Mouse (Mus musculus) layer of hippocampus, adult 8-10 months (tissue): ENCODE measurements around the gene Nt5c3b. TPM values are rescaled to one million over a fixed set of nuclear protein-coding genes. Genes with fewer than 3 reads are reported as not detected.

Source experiments
- DNase-seq, 2 experiments: peaks; one replicate each; pipeline ENCODE4 v3.0.0; 2022; ENCODE audit warnings: low spot score in 2 of 2
- total RNA-seq, 4 experiments: library from RNA; stranded (reverse); gene quantifications; 2 replicates each; pipeline ENCODE4 v1.2.4; 2022

Nt5c3b gene
- total RNA-seq: 10 to 100 TPM; 46.8 to 59.5 (median 50.4) TPM

DNA sequence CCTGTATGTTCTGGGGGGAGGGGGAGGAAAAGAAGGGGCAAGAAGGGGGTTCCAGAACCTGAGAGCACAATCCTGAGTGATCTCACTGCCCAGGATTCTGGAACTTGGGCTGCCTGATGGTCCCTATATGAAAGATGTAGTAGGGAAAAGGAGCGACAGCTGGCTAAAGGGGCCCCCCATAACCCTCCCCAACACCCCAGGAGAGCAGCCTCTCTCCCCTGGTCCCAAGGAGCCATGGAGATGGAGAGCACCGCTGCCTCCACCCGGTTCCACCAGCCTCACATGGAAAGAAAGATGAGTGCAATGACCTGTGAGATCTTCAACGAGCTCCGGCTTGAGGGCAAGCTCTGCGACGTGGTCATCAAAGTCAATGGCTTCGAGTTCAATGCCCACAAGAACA is at the start of gene Nt5c3b, which contains the start of gene Klhl10:
Gene Nt5c3b (minus strand): TSS at position 12 of the 400 bp plus-strand sequence.
Gene Klhl10 (plus strand): TSS at position 121 of the 400 bp plus-strand sequence.
- DNase-seq: no peak

- no peak for DNase-seq
Measured at GRCm38 (mm10) chr11:100490951-100491350, 49.3 kb upstream of the Nt5c3b start.

- no peak for DNase-seq
Measured at GRCm38 (mm10) chr11:100485801-100486538, 44.4 kb upstream of the Nt5c3b start.

GRCm38 (mm10) chr11:100484461-100484860 is 42.9 kb upstream of the Nt5c3b start:
- DNase-seq: no peak

DNA sequence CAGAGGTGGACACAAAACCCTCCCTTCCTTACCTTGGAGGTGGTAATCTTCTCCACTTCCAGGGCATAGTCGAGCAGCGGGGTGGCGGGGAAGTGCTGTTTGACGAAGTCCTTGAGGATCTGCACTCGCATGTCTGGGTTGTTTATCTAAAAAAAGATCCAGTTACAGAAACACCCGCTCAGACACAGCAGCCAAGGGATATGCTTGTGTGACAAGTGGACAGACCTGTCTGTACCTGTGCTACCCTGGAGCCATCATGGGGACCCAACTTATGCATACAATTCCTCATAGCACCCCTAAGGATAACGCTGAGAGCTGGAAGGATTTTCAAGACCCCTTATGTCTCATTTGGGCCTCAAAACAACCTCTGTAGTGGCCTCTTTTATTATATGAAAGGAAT is 37.5 kb upstream of the Nt5c3b start:
- DNase-seq: no peak

GRCm38 (mm10) chr11:100476281-100476680 is 34.7 kb upstream of the Nt5c3b start:
- no peak for DNase-seq

DNA sequence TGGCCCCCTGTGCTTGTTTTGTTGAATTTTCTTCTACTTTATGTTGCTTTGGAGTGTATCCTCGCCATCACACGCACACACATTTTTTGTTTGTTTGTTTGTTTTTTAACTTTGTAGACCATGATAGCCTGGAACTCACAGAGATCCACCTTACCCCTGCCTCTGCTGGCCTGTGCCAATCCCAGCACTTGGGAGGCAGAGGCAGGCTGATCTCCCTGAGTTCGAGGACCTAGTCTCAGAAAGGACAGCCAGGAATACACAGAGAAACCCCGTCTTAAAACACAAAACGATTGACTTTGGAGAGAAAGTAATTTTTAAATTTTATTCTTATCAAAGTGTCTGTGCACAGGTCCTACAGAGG is 31.3 kb upstream of the Nt5c3b start:
- no peak for DNase-seq

GRCm38 (mm10) chr11:100472197-100472934 is 30.8 kb upstream of the Nt5c3b start, which contains the start of gene Klhl11:
Gene Klhl11 (minus strand): TSS chr11:100472741.
- DNase-seq: peak; percentile 83 to 91

DNA sequence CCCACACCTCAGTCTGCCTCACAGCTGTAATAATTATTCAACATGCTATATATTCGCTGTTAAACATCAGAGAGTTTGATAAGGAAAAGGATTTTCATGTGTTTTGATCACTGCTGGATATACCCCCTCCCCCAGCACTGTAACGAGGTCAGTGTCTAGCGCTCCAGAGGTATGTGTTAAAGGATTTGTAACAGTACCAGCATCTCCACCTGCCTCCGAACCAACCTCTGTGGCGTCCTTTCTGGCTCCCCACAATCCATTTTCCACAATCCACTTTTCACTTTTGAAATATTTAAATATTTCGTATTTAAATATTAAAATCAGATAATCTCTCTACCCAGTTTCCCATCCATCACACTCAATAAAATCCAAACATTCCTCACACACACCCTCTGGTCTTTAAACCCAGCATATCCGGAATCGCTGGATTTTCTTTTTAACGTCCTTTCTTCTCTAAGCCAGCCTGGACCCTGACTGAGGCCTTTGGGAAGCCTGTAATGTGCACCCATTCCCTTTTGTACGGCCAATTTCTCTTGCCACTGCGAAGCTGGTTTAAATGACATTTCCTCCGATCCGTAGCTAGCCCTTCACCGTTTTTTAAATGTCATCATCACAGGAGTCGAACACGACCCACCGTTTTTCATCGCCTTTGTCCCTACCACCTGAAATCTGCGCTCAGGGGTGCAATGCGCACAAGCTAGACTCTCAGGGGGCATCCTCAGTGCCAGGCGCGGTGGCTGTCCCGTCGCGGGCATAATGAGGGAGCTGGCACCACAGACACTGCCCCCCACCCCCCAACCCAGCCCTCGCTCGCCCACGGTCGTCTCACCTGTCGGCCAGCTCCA is 30.0 kb upstream of the Nt5c3b start:
- DNase-seq: no peak

DNA sequence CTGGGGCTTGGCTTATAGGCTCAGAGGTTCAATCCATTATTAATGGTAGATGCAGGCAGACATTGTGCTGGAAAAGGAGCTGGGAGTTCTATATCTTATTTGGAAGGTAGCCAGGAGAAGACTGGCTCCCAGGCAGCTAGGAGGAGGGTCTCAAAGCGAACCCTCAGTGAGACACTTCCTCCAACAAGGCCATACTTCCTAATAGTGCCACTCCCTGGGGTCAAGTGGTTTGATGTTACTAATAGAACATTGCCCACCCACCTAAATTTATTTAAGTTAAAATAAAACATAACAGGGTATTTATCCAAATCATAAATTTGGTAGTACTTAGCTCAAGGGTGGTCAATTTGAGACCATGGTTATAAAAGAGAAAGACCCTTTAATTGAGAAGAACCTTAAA is 24.2 kb upstream of the Nt5c3b start:
- no peak for DNase-seq

- DNase-seq: no peak
Measured at GRCm38 (mm10) chr11:100465229-100465792, 23.7 kb upstream of the Nt5c3b start.

DNA sequence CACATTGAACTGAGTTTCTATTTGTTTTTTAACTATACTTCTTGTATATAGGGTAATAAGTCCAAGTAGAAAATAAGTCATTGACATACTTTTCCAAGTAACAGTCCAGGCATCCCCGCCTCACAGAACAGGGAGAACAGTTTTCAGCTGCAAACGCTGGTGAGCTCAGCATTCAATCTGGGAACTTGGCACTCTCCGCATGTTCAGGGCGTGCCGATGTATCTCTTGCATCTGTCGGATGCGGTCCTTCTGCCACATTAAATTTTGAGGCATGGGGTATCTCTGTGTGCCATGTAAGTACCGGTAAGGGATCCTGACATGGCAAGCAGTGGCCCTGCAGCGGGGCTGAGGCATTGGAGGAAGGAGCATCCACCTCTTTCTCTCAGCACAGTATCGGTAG is 21.1 kb upstream of the Nt5c3b start:
- DNase-seq: peak; percentile 59 to 73

- no peak for DNase-seq
Measured at GRCm38 (mm10) chr11:100457711-100458110, 16.1 kb upstream of the Nt5c3b start.

DNA sequence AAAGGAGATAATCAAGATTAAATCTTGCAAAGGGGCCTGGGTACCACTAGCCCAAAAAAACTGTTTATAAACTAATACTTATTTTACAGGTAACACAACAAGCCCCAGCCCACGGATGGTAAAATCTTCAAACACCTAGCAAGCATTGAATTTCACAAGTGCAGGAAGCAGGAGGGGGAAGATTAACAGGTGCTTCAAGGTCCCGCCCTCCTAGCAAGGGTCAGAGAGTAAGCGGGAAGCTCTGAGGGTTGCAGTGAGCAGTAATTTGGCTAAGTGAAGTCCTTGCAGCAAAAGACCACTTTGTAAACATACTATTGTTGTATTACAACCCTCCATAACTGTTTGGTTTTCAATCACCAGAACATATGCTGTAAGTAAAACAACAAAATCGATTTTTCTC is 15.6 kb upstream of the Nt5c3b start:
- no peak for DNase-seq

DNA sequence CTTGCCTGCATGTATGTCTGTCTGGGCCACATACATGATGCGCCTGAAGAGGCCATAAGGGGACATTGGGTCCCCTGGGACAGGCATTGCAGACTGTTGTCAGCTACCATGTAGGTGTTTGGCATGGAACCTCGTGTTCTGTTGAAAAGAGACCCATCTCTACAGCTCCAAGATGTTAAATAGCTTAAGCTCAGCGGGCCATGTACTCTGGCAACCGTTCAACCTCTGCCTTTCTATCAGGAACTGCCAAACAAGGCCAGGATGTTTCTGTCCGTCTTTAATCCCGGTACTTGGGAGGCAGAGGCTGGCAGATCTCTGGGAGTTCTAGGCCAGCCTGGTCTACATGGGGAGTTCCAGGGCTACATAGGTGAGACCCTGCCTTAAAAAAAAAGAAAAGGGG is 1.0 kb upstream of the Nt5c3b start:
- DNase-seq: no peak

DNA sequence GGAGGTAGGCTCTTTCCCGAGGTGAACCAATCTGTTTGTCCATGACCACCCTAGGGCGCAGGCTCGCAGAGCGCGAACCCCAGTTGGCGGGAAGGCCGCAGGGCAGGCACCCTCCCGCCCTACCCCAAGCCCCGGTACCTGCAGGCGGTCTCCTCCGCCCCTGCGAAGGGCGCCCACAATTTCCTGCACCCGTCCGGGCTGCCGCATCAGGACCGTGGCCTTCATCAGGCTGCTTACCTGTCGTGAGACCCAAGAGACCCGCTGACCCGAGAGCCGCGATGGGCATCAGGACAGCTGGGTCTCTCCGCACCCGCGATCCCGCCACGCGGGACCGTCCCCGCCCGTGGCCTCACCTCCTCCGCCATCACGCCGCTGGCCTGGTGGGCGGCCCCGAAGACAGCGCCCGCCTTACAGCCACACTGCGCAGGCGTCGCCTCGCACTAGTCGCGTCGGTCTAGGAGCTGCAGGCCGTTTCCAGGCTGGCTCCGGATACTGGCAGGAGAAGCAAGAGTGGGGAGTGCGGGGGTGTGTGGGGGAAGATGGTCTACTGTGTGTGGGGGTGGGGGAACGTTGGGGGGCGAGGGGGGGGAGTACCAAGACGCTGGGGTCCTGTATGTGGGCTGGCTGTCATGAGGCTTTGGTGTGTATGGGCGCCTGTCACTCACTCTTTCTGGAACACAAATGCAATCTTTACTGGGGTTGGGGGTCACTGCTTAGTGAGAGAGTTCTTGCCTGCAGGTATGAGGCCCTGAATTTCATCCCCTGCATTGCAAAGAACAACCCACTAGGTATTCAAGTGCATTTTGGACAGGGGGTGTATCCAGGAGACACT is 701 bp downstream of the Nt5c3b start:
- peak; percentile 69 to 80 for DNase-seq

- DNase-seq: no peak
Measured at GRCm38 (mm10) chr11:100437901-100438300, 3.7 kb downstream of the Nt5c3b start.

- no peak for DNase-seq
Measured at GRCm38 (mm10) chr11:100435678-100436246, 5.8 kb downstream of the Nt5c3b start.

DNA sequence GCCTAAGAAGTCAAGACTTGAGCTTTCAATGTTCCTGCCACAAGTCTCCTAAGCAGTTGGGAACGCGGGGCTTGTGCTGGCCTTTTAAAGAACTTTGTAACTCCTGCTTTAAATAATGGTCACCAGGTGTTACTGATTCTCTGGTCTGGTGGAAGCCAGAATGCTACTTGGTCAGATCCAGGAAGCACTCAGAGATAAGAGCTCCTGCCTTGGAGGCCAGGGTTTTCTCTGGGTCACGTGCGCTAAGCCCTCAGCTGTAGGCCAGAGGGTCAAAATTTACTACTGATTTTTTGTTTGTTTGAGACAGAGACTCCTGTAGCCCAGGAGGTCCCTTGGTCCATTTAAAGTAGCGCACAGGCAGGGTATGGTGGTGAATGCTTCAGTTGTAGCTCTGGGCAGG is 9.6 kb downstream of the Nt5c3b start:
- DNase-seq: no peak

GRCm38 (mm10) chr11:100430052-100430451 is 11.6 kb downstream of the Nt5c3b start:
- DNase-seq: no peak
